Mouse (Mus musculus): ENCODE results near the gene 2210407C18Rik.

The 2210407C18Rik gene

GRCm38 (mm10) chr11:58615975-58616374 lies at the start of gene 2210407C18Rik:
Gene 2210407C18Rik (minus strand): TSS chr11:58616075.
- DNase-seq (ENCODE audit: low read depth), result no peak

- no peak for DNase-seq (ENCODE audit: low read depth)
Observed at GRCm38 (mm10) chr11:58658596-58658995, 42.7 kb upstream of the 2210407C18Rik start, which contains the start of gene Olfr322. Gene Olfr322 (plus strand): TSS chr11:58658782.

- no peak for DNase-seq (ENCODE audit: low read depth)
Observed at GRCm38 (mm10) chr11:58655151-58655550, 39.3 kb upstream of the 2210407C18Rik start.

GRCm38 (mm10) chr11:58643350-58643749 lies 27.5 kb upstream of the 2210407C18Rik start:
- DNase-seq (ENCODE audit: low read depth), result peak; percentile 78

GRCm38 (mm10) chr11:58641638-58642358 lies 25.9 kb upstream of the 2210407C18Rik start:
- no peak for DNase-seq (ENCODE audit: low read depth)

- no peak for DNase-seq (ENCODE audit: low read depth)
Observed at GRCm38 (mm10) chr11:58641057-58641456, 25.2 kb upstream of the 2210407C18Rik start.

GRCm38 (mm10) chr11:58640272-58640867 lies 24.5 kb upstream of the 2210407C18Rik start, which contains the start of gene Trim58:
Gene Trim58 (plus strand): TSS chr11:58640465.
- no peak for DNase-seq (ENCODE audit: low read depth)

- DNase-seq (ENCODE audit: low read depth), result no peak
Observed at GRCm38 (mm10) chr11:58638176-58638701, 22.4 kb upstream of the 2210407C18Rik start.

GRCm38 (mm10) chr11:58636376-58636977 lies 20.6 kb upstream of the 2210407C18Rik start:
- peak; percentile 60 for DNase-seq (ENCODE audit: low read depth)

GRCm38 (mm10) chr11:58634878-58635277 lies 19.0 kb upstream of the 2210407C18Rik start:
- DNase-seq (ENCODE audit: low read depth), result no peak

GRCm38 (mm10) chr11:58630401-58630800 lies 14.5 kb upstream of the 2210407C18Rik start, which contains the start of gene Olfr323:
Gene Olfr323 (minus strand): TSS chr11:58630501.
- DNase-seq (ENCODE audit: low read depth), result no peak

GRCm38 (mm10) chr11:58626146-58626545 lies 10.3 kb upstream of the 2210407C18Rik start:
- no peak for DNase-seq (ENCODE audit: low read depth)

- no peak for DNase-seq (ENCODE audit: low read depth)
Observed at GRCm38 (mm10) chr11:58618793-58619192, 2.9 kb upstream of the 2210407C18Rik start.

- DNase-seq (ENCODE audit: low read depth), result no peak
Observed at GRCm38 (mm10) chr11:58618369-58618768, 2.5 kb upstream of the 2210407C18Rik start.

- no peak for DNase-seq (ENCODE audit: low read depth)
Observed at GRCm38 (mm10) chr11:58614526-58614925, 1.3 kb downstream of the 2210407C18Rik start.

GRCm38 (mm10) chr11:58613359-58613758 lies 2.5 kb downstream of the 2210407C18Rik start:
- DNase-seq (ENCODE audit: low read depth), result no peak

GRCm38 (mm10) chr11:58607030-58607429 lies 8.8 kb downstream of the 2210407C18Rik start:
- no peak for DNase-seq (ENCODE audit: low read depth)

GRCm38 (mm10) chr11:58606177-58606919 lies 9.5 kb downstream of the 2210407C18Rik start:
- DNase-seq (ENCODE audit: low read depth), result no peak

- no peak for DNase-seq (ENCODE audit: low read depth)
Observed at GRCm38 (mm10) chr11:58605228-58605627, 10.6 kb downstream of the 2210407C18Rik start.

GRCm38 (mm10) chr11:58604688-58605087 lies 11.2 kb downstream of the 2210407C18Rik start:
- no peak for DNase-seq (ENCODE audit: low read depth)

- no peak for DNase-seq (ENCODE audit: low read depth)
Observed at GRCm38 (mm10) chr11:58602800-58603560, 12.9 kb downstream of the 2210407C18Rik start.

Measured in induced T-regulatory cell, adult 2 months (primary cell).